Mouse (Mus musculus) lung, postnatal 0 days (tissue): ENCODE data around the gene Gas2. TPM values are rescaled to one million over a fixed set of nuclear protein-coding genes. Genes with fewer than 3 reads are reported as not detected.

Experiments
- ATAC-seq: fragments of 200-750 bp; cut with Nextera tagmentation; 2 replicates; pipeline ENCODE4 v1.8.0; 2017; ENCODE audit warnings: moderate library complexity
- DNase-seq: peaks from one replicate; pipeline ENCODE4 v3.0.0-alpha.2; 2016; ENCODE audit warnings: low spot score
- H3K27ac ChIP-seq: fragments of 300-500 bp; sonication (generic); 2 replicates; pipeline ENCODE4 v1.5.1; 2014; ENCODE audit warnings: antibody characterized with exemption, mild to moderate bottlenecking, low read length, mixed read lengths
- H3K27me3 ChIP-seq: fragments of 300-500 bp; sonication (generic); replicated peaks from 2 replicates; pipeline ENCODE4 v1.6.1; 2014; ENCODE audit warnings: low read length, mixed read lengths; ENCODE audit not compliant: insufficient read depth
- H3K36me3 ChIP-seq: fragments of 300-500 bp; sonication (generic); 2 replicates; pipeline ENCODE4 v1.6.1; 2014; ENCODE audit warnings: low read length, mixed read lengths; ENCODE audit not compliant: insufficient read depth
- H3K4me1 ChIP-seq: fragments of 300-500 bp; sonication (generic); 2 replicates; pipeline ENCODE4 v1.6.1; 2014; ENCODE audit warnings: antibody characterized with exemption, low read depth, low read length, mixed read lengths; ENCODE audit not compliant: insufficient read depth
- H3K4me2 ChIP-seq: fragments of 300-500 bp; sonication (generic); replicated peaks from 2 replicates; pipeline ENCODE4 v1.6.1; 2014; ENCODE audit warnings: low read depth, mild to moderate bottlenecking, low read length, moderate library complexity, mixed read lengths
- H3K4me3 ChIP-seq: fragments of 300-500 bp; sonication (generic); 2 replicates; pipeline ENCODE4 v1.5.1; 2014; ENCODE audit warnings: low read depth, low read length
- H3K9ac ChIP-seq: fragments of 300-500 bp; sonication (generic); replicated peaks from 2 replicates; pipeline ENCODE4 v1.6.1; 2014; ENCODE audit warnings: low read depth, mild to moderate bottlenecking
- H3K9me3 ChIP-seq: fragments of 300-500 bp; sonication (generic); 2 replicates; pipeline ENCODE4 v1.6.1; 2016; ENCODE audit warnings: low read length, mixed read lengths
- CTCF ChIP-seq: IDR thresholded peaks from 2 replicates; pipeline ENCODE4 v1.5.1; 2016; ENCODE audit warnings: antibody characterized with exemption, mild to moderate bottlenecking
- EP300 ChIP-seq: IDR thresholded peaks from 2 replicates; pipeline ENCODE4 v1.6.1; 2016; ENCODE audit warnings: antibody characterized with exemption, mild to moderate bottlenecking, control low read depth
- WGBS: fragments of 180-500 bp; shearing (Covaris S2); extraction: QIAGEN DNeasy Blood & Tissue Kit; methylation state at CpG from one replicate; pipeline ENCODE4 v1.1.7; 2014; 5-methylcytosine and 5-hydroxymethylcytosine counted together
- polyA plus RNA-seq: library from polyadenylated mRNA; unstranded; fragments of >200 nt; fragmentation: Nextera tagmentation; extraction: Ambion mirVana; gene quantifications from 2 replicates; pipeline ENCODE4 v1.2.1, GENCODE M21; 2015

Gas2 gene
- polyA plus RNA-seq, 1 experiment from 2014 or later = 4.0 TPM

DNA sequence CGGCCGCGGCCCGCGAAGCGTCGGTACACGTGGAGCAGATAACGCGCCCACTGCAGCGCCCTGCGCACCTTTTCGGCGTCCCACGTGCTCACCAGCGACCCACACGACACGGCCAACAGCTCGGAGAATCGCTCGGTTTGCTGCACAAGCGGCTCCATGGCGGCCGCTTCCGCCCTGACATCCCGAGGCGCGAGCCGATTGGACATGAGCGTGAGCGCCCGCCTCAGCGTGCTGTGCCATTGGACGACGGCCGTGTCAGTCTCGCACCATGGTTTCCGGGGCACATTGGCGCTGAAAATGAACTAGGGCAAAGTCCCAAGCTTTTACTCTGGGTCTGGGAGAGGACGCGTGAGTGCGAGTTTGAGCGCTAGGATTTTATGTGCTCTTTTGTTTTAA is 280 bp downstream of the Gas2 start, which contains the start of gene Fancf:
Gene Fancf (minus strand): TSS at position 171 of the 396 bp plus-strand sequence.
- no peaks in the 10 kb centered on the region for H3K9me3 ChIP-seq
- H3K27me3 ChIP-seq = no peaks in the 10 kb centered on the region
- H3K9ac ChIP-seq = peak within 1 kb of the TSS; percentile 62
- H3K36me3 ChIP-seq = no peaks in the 10 kb centered on the region
- TF ChIP-seq CTCF = no peak
- no peak for TF ChIP-seq EP300
- H3K4me2 ChIP-seq = peak within 1 kb of the TSS; percentile 68
- 2% methylated on average over 43 of the region's 43 CpGs for WGBS
- peaks cover 8% of the 10 kb centered on the region; the same call in 1 of the 2 replicates for H3K4me1 ChIP-seq
- peak within 1 kb of the TSS; percentile 90 for H3K27ac ChIP-seq
- peak; percentile 99 for ATAC-seq
- peak within 1 kb of the TSS; percentile 88 for H3K4me3 ChIP-seq
- peak; percentile 95 for DNase-seq

DNA sequence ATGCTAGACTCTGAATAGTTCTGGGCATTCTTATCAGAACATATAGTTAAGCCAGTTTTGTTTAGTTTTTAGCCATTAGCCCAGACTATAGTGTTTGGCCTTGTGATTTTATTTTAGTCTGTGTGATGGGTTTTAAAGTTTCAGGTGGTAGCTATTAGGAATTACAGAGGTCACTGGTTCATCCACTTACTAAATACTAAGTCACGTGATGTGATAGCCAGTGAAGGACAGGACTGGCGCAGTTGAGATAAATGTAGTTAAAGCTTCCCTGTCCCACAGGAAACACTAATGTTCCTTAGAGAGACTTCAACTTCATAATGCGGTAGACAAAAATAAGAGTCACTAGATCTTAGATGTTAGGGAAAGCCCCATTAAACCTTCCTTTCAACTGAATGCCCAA is 1.0 kb downstream of the Gas2 start:
- no peaks in the 10 kb centered on the region for H3K9me3 ChIP-seq
- H3K4me1 ChIP-seq = peaks cover 8% of the 10 kb centered on the region; the same call in 1 of the 2 replicates
- WGBS = 60% methylated on average over 3 of the region's 3 CpGs
- H3K4me2 ChIP-seq = peak overlapping the region; percentile 68; the same call in 1 of the 2 replicates
- no peaks in the 10 kb centered on the region for H3K36me3 ChIP-seq
- H3K4me3 ChIP-seq = no peak overlapping the region
- H3K9ac ChIP-seq = no peak overlapping the region
- H3K27me3 ChIP-seq = no peaks in the 10 kb centered on the region
- ATAC-seq = no peak
- TF ChIP-seq CTCF (no peak), EP300 (no peak)
- H3K27ac ChIP-seq = no peak overlapping the region
- no peak for DNase-seq

DNA sequence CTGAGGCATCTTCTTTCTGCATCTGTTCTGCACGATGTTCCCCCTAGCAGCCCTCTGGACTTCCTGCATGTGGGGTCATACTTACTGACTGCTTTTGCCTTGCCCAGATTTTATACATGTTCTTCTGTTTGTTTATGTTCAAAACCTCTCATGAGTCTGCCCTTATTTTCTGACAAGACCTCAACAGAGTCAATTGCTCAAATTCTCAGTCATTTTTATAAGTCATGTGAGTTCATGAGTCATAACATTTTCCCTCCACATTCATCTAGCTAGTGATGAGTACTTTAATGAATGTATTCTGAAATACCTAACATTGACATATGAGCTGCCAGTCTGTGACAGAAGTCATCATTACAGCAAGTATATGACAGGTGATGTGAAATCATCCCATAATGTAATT is 3.5 kb downstream of the Gas2 start:
- no peak overlapping the region for H3K27ac ChIP-seq
- DNase-seq = no peak
- peaks cover 8% of the 10 kb centered on the region; the same call in 1 of the 2 replicates for H3K4me1 ChIP-seq
- H3K9ac ChIP-seq = no peak overlapping the region
- H3K36me3 ChIP-seq = no peaks in the 10 kb centered on the region
- TF ChIP-seq CTCF (no peak), EP300 (no peak)
- ATAC-seq = no peak
- H3K9me3 ChIP-seq = no peaks in the 10 kb centered on the region
- H3K4me3 ChIP-seq = no peak overlapping the region
- H3K27me3 ChIP-seq = no peaks in the 10 kb centered on the region
- no peak overlapping the region for H3K4me2 ChIP-seq
- WGBS = 63% methylated on average over 1 of the region's 1 CpGs

DNA sequence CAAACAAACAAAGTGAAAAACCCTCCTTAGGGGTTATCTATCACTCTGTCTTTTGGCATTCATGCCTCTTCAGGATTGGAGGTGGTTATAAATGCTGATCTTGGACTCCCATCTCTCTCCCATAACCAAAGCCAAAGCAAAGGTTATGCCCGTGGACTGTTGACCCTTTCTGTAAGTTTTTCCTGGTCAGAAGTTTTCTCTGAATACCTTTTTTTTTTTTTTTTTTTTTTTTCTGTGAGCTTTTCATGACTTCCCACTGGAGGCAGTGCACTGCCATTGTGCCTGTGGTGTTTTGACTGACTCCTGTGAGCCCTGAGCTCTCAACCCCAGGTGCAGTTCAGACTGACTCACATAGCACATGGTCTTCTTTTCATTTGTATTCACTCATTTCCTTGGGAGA is 6.2 kb downstream of the Gas2 start:
- no peaks in the 10 kb centered on the region for H3K36me3 ChIP-seq
- no peak for TF ChIP-seq CTCF
- no peak for TF ChIP-seq EP300
- no peaks in the 10 kb centered on the region for H3K27me3 ChIP-seq
- no peak overlapping the region for H3K9ac ChIP-seq
- 89% methylated on average over 1 of the region's 1 CpGs for WGBS
- H3K4me1 ChIP-seq = peaks cover under 1% of the 10 kb centered on the region; the same call in 1 of the 2 replicates
- H3K27ac ChIP-seq = no peak overlapping the region
- ATAC-seq (no peak), DNase-seq (no peak)
- H3K4me3 ChIP-seq = no peak overlapping the region
- no peak overlapping the region for H3K4me2 ChIP-seq
- no peaks in the 10 kb centered on the region for H3K9me3 ChIP-seq

DNA sequence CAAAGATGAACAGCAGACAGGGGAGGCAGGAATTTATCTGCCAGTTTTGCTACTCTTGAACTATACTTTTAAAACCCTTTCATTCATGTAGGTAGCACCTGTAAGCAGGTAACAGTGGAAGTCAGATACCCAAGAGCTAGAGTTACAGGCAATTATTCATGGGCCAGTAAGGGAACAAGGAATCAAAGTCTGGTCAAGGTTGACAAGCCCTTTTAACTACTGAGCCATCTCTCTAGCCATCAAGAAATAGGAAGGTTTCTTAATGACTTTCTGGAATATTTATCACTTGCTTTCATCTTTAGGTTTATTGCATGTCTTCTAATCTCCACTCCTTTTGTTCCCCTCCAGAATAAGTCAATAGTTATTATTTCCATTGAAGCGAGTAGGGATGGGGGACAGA is 10.2 kb downstream of the Gas2 start:
- no peaks in the 10 kb centered on the region for H3K27me3 ChIP-seq
- no peaks in the 10 kb centered on the region for H3K36me3 ChIP-seq
- no peak overlapping the region for H3K27ac ChIP-seq
- no peak overlapping the region for H3K9ac ChIP-seq
- no peak overlapping the region for H3K4me3 ChIP-seq
- no peak overlapping the region for H3K4me2 ChIP-seq
- no peaks in the 10 kb centered on the region for H3K9me3 ChIP-seq
- DNase-seq (no peak), ATAC-seq (no peak)
- no peak for TF ChIP-seq CTCF
- TF ChIP-seq EP300 = no peak
- no peaks in the 10 kb centered on the region for H3K4me1 ChIP-seq
- WGBS = 85% methylated on average over 1 of the region's 1 CpGs

DNA sequence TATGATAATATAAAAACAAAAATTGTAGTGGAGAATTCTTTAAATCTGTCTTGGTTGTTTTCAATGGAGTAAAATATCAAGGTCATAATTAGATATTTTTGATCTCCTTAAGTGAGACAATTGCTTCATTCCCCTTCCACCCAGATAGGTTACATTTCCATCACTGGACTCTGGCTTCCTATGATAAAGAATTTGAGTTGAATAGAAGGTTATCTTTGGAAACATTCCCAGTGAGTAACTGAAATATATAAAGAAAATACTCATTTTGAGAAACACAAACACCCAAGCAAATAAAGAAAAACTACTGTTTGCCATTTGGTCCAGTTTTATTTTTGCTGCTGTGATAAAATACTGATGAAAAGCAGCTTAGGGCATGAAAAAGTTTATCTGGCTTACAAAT is 10.8 kb downstream of the Gas2 start:
- DNase-seq (no peak), ATAC-seq (no peak)
- H3K36me3 ChIP-seq = no peaks in the 10 kb centered on the region
- no peaks in the 10 kb centered on the region for H3K27me3 ChIP-seq
- no peak for TF ChIP-seq EP300
- no peaks in the 10 kb centered on the region for H3K4me1 ChIP-seq
- H3K27ac ChIP-seq = no peak overlapping the region
- no peaks in the 10 kb centered on the region for H3K9me3 ChIP-seq
- no peak overlapping the region for H3K9ac ChIP-seq
- no peak overlapping the region for H3K4me3 ChIP-seq
- no peak overlapping the region for H3K4me2 ChIP-seq

DNA sequence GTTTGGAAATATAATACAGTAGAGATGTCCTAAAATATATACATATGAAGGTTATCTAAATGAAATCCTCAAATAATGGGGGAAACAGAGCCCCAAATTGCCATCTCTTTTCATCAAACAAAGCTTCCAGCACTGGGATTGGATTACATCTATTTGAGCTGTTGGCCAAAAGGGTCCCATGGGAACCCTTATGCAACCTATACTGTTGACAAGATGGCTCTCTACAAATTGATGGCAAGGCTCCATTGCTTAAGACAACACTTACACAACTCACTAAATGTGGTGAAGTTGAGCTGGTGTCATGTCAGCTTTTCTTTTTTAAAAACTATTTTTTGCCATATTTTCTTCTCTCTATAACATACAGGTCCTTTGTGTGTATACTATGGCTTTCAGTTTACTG is 14.5 kb downstream of the Gas2 start:
- TF ChIP-seq CTCF = no peak
- TF ChIP-seq EP300 = no peak
- no peak overlapping the region for H3K27ac ChIP-seq
- no peak overlapping the region for H3K9ac ChIP-seq
- no peaks in the 10 kb centered on the region for H3K27me3 ChIP-seq
- H3K4me1 ChIP-seq = no peaks in the 10 kb centered on the region
- no peak overlapping the region for H3K4me2 ChIP-seq
- H3K4me3 ChIP-seq = no peak overlapping the region
- no peaks in the 10 kb centered on the region for H3K9me3 ChIP-seq
- ATAC-seq (no peak), DNase-seq (no peak)
- H3K36me3 ChIP-seq = no peaks in the 10 kb centered on the region
